Mouse (Mus musculus) heart, postnatal 4 days (tissue): ENCODE data around the gene Fam104a. TPM values are rescaled to one million over a fixed set of nuclear protein-coding genes. Genes with fewer than 3 reads are reported as not detected.
"Not testable (repeated sequence)": the region's sequence is repeated elsewhere in the genome, so short reads cannot be mapped to it uniquely, and the experiment has no call there.

Source experiments
- DNase-seq: peaks from one replicate; pipeline ENCODE4 v3.0.0; 2021
- total RNA-seq, 2 experiments: library from RNA; stranded (reverse); gene quantifications; 2 replicates each; pipeline ENCODE4 v1.2.3; 2021

Fam104a gene
- total RNA-seq, 2 experiments from 2014 or later: 25.2 to 27.3 TPM

GRCm38 (mm10) chr11:113661835-113662351 is 22.1 kb downstream of the Fam104a start:
- DNase-seq: no peak

GRCm38 (mm10) chr11:113660940-113661339 is 23.0 kb downstream of the Fam104a start:
- DNase-seq: no peak

DNA sequence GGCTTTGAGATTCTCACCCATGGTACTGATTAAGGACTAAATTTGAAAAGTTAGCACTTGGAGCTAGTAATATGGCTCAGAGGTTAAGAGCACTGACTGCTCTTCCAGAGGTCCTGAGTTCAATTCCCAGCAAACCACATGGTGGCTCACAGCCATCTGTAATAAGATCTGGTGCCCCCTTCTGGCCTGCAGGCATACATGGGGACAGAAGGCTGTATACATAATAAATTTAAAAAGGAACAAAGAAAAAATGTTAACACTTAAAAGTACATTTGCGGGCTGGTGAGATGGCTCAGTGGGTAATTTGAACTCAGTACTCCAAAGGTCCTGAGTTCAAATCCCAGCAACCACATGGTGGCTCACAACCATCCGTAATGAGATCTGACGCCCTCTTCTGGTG is 23.7 kb downstream of the Fam104a start:
- not testable (repeated sequence) for DNase-seq

- no peak for DNase-seq
Observed at GRCm38 (mm10) chr11:113658763-113659162, 25.2 kb downstream of the Fam104a start.

- DNase-seq: no peak
Observed at GRCm38 (mm10) chr11:113658319-113658718, 25.6 kb downstream of the Fam104a start.

DNA sequence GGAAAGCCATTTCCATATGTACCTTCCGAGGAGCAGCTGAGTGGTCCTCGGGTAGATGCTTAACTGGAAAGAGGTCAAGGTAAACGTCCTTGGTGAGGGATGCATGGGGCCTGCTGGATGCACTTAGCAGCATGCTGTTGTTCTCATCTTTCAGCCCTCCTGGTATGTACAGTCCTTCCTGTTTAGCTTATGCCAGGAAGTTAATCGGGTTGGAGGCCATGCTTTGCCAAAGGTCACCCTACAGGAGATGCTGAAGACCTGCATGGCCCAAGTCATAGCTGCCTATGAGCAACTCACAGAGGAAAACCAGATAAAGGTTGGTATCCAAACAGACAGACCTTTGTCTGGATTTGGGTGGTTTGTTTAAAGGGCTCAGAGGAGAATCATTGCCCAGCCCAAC is 26.7 kb downstream of the Fam104a start:
- DNase-seq: no peak

DNA sequence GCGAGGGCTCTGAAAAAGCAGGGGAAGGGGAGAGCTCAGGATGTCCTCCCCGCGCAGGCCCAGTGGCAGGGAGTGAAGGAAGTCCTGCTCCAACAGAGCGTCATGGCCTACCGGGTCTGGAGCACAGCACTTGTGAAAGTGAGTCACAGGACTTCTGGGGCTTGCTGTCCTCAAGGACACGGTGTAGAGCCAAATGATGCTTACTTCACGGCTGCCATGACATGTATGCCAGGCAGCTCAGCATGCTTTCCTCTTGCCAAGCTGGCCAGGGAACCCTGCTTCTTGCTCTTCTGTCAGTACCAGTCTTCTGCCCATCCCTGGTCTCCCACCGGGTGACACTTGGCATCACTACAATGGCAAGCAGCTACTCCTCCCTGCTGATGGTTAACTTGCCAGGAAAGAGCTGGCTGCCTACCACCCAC is 27.4 kb downstream of the Fam104a start:
- no peak for DNase-seq

DNA sequence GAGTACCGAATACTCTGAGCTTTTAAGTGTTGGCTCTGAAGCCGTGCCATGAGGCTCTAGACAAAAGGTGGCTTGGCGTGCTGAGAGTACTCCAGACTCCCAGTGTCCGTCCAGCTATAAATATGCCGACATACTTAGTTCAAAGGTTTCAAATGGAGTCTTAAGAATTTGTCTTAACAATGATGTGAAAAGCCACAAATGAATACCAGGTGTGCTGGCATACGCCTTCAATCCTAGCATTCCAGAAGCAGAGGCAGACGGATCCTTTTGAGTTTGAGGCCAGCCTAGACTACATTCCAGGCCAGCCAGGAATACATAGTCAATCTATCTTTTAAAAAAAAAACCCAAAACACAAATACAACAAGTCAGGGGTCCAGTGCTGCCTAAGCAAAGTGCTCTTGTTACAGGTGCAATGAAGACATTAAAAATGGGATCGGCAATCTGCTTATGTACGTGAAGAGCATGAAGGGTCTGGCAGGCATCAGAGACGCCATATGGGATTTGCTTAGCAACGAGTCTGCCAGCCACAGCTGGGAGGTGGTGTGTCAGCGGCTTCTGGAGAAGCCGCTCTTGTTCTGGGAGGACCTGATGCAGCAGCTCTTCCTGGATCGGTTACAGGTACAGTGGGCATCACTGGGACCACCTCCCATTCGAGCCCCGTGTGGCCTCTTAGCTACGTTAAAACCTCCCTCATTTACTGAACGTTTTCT is 29.2 kb downstream of the Fam104a start:
- DNase-seq: no peak

DNA sequence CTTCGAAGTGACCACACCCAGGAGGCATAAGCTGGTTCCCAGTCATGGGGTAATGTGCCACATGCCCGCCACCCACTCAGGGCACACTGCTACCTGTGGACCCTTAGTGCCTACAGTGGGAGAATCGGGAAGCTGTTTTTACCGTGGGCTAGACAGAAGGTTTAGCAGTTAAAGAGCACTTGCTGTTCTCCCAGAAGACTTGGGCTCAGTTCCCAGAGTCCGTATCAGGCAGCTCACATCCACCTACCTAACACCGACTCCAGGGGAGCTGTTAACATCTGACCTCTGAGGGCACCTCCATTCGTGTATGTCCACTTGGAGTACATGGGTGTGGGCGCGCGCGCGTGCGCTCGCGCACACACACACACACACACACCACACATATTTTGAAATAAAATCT is 29.9 kb downstream of the Fam104a start:
- DNase-seq: no peak

DNA sequence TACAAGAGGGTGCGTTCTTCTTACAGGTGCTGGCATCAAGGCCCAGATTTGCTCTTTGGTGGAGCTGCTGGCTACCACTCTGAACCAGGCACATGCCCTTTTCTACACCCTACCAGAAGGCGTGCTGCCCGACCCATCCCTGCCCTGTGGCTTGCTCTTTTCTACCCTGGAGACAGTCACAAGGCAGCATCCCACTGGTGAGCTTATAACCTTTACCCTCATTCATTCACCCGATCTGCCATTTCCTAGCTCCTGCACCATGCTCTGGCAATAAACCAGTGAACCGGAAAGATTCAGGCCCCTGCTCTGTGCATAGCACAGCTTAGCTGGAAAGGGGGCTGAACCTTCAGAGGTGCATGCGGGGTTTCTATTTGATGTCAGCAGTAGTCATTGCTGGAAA is 31.4 kb downstream of the Fam104a start:
- no peak for DNase-seq

GRCm38 (mm10) chr11:113651907-113652273 is 32.1 kb downstream of the Fam104a start:
- peak; percentile 60 for DNase-seq

- no peak for DNase-seq
Observed at GRCm38 (mm10) chr11:113651206-113651906, 32.6 kb downstream of the Fam104a start.

DNA sequence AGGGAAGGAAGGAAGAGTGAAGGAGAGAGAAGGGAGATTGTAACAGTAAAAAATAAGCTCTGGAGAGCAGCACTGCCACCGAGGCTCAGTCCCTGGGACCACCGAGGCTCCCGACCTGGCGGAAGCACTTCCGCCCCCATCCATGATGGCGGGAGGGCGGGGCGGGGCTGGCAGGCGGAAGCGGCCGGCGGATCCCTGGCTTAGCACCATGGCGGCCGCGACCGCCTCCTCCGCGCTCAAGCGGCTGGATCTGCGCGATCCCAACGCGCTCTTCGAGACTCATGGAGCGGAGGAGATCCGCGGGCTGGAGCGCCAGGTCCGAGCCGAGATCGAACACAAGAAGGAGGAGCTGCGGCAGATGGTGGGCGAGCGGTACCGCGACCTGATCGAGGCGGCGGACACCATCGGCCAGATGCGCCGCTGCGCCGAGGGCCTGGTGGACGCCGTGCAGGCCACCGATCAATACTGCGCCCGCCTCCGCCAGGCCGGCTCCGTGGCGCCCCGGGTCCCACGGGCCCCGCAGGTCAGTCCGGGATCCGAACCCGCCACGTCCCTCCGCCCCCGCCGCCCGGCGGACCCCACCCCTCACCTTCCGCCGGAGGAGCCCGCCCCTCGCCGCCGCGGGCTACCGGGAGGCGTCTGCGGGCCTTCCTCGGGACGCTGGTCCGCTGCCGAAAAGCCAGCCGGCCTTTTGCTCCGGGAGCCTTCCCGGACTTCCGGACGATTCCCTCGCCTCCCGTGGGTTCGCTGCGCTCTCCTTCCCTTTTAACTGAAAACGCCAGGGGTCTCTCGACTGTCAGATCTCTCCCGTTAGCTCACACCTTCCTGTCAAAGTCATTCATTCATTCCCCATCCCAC is 34.4 kb downstream of the Fam104a start, which contains the start of gene Slc39a11:
TSS of gene Slc39a11 (minus strand) at position 727 of the 858 bp plus-strand sequence.
- DNase-seq: peak; percentile 76

DNA sequence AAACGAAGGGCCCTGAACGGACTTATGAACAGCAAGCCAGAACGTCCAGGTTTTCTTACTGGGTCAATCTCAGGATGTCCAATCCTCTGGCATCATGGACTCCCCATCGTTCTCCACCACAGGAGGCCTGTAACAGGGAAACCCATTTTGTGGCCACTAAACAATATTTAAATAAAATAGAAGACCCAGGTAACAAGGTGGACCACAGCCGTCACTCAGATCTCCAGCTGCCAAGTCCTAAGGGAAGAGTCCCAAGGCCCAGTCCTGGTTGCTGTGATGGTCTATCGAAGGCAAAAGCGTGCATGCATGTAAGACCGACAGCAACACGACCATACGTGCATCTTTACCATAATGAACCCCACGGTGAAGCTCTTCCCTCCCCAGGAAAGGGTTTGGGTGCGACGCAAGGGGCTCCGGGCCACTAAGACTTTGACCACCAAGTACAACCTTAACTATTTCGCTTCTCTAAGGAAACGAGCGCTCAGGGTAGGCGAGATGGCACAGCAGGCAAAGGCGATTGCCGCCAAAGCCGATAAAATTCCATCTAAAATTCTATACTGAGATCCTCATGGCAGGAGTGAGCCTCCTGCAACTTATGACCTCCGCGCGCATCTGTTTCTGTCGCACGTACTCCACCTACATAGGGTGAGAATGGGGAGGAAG is 35.1 kb downstream of the Fam104a start, which contains the start of gene Cog1:
TSS of gene Cog1 (plus strand) at position 480 of the 663 bp plus-strand sequence.
- no peak for DNase-seq

DNA sequence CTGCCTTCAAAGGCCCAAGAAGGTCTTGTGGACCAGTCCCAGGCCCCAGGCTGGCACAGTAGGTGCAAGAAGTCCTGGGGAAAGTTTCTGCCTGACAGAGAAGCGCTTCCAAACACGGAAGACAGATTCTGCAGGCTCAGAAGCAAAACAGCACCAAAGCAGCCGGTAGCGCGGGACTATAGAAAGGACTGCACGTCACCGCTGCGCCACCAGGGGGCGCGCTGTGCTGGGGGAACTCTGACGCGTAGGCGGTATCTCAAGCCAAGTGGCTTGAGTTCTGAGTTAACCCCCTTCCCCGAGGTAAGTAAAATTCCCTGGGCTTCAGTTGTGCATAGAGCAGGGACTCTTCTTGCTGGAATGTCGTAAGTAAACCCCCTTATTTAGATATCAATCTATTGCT is 35.8 kb downstream of the Fam104a start:
- peak; percentile 88 for DNase-seq

DNA sequence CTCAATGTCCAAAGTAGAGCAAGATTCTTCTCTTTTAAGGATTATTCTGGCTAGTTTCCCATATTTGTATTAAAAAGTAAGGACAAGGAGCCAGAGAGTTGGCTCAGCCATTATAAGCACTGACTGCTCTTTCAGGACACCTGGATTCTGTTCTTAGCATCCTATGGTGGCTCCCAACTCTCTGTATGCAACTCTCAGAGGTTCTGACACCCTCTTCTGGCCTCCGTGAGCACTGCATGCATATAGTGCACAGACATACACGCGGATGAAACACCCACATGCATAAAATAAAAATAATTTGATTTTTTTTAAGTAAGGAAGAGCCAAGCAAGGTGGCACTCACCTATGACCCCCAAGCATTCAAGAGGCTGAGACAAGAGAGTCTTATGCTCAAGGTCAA is 38.8 kb downstream of the Fam104a start:
- DNase-seq: no peak

- DNase-seq: no peak
Observed at GRCm38 (mm10) chr11:113638680-113639079, 45.3 kb downstream of the Fam104a start.

DNA sequence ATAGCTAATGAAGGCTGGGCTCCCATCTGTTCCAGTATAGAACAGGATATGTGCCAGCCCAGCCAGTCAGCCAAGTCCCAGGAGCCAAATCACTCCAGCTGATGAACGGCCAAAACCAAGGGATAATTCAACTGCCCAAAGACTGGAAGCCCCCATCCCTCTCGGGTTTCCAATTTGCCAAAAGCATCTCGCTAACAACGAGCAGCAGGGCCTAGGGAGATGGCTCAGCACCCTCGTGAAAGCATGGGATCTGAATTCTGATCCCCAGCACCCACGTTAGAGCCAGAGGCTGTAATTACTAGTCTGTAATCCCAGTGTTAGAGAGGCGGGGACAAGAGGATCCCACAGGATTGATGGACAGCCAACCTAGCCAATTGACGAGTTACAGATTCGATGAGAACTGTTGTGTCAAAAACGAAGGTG is 49.2 kb downstream of the Fam104a start:
- no peak for DNase-seq

- no peak for DNase-seq
Observed at GRCm38 (mm10) chr11:113633398-113633797, 50.6 kb downstream of the Fam104a start.

- no peak for DNase-seq
Observed at GRCm38 (mm10) chr11:113632303-113632702, 51.7 kb downstream of the Fam104a start.

DNA sequence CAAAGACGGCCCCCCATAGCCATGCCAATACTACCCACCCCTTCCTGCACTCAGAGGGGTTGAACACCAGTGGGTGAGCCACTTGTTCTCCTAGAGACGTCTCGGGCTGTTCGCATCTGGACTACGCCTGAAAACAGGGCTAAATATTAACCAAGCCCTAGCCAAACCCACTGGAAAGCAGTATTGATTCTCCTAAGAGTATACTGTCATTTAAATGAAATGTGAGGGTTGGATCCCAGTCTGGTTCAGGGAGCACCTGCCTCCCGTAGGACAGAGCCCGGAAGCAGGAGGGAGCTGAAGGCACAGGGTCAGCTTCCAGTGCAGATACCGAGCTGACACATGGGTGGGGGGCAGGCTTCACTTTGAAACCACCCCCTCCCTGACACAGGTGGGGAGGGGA is 52.1 kb downstream of the Fam104a start:
- DNase-seq: no peak

DNA sequence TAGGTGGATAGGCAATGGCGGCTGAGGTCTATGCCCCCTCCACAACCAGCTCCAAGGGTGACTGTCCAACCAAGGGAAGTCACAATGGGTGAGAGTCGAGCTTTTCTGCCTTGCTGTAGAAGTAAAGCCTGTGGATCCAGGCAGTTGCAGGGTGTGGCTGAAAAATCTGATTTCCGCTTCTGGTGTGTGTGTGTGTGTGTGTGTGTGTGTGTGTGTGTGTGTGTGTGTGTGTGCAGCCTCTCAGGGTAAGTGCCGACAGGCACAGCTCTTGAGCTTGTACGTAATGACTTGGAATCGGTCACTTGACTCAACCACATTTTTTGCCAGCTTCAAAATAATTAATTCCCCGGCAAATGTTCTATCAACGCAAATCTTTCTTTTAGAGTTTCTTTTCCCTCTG is 52.7 kb downstream of the Fam104a start:
- no peak for DNase-seq
